Mouse (Mus musculus): ENCODE measurements at regions not wholly inside any gene's neighbourhood (a gene's known extent, or its start where the extent isn't known, plus 50 kb on each side); places are given as distances from the start of the nearest gene placed in this dataset.
"Not testable (repeated sequence)": the region's sequence is repeated elsewhere in the genome, so short reads cannot be mapped to it uniquely, and the experiment has no call there.

DNA sequence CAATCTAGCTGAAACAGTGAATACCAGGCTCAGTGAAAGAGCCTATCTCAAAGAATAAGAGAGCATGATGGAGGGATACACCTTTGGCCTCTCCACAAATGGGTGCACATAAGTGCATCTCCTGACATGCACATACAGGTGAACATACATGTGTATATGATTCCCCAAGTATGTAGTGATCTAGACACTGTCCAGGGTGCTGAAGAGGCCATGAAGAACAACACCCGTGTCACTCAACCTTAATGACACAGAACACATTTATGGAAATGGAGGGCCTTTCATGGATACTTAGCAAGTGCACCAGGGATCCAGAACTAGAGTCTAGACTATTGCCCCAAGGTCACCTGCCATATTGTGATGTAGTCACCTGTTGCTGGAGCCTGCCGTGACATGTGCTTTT lies 56.9 kb downstream of the Spata19 start:
- peak; percentile 23 for DNase-seq (ENCODE audit: low read depth)

DNA sequence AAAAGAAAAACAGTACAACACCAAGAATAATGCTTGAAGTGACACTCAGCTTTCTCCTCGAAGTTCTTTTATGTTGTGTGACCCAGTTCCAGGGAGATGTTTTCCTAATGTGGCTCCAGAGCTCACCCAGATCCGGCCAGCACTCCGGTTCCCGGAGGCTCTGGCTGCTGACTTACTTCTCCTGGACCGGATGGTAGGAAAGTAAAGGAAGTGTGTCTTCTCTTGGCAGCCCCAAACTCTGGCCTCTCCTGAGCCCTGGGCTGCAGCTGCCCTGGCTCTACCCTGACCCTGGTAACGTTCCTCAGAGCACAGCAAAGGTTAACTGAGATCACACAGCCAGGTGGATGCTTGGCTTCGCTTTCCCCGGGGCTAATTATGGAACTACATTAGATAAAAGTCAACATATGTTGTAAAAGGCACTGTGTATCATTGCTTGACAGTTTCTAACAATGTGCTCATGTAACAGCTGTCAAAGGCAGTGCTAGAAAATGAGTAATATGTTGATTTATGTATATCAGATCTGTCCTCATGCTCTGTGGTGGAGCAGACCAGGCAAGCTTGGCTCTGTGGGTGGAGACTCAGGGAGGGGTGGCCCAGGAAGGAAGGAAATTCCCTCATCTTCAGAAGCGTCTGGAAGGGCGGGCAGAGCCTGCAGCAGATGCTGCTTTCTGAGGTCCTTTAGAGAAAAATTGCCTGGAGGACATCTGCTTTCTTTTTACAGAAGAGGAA lies 57.5 kb downstream of the Spata19 start:
- no peak for DNase-seq (ENCODE audit: low read depth)

DNA sequence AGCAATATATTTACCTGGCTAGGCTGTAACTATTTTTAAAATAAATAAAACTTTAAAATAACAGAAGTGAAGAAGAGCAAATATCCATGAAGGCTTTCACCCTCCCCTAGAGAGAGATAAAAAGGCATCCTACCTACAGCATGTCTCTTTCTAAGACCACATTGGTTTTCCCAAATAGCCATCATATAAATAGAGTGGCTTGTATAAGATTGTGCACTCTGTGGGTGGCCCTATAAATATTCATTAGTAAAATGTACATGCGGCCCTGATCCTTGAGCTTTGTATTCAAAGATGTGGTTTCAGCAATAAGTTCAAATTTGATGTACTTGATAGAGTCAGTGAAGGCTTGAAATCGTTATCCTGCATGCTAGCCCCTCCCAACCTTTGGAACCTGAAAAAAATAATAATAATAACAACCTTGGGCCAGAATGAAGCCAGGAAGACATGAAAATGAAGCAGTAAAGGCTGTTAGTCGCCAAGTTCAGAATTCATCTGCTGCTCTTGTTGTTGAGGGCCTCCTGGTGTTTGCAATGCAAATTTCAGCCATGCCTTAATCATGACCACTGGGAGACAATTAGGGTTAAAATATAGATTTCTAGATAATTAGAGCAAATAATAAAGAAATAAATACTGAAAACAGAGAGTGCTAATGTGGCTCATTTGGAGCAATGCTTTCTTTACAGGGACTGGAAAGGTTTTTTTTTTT lies 61.9 kb downstream of the Spata19 start:
- no peak for DNase-seq (ENCODE audit: low read depth)

DNA sequence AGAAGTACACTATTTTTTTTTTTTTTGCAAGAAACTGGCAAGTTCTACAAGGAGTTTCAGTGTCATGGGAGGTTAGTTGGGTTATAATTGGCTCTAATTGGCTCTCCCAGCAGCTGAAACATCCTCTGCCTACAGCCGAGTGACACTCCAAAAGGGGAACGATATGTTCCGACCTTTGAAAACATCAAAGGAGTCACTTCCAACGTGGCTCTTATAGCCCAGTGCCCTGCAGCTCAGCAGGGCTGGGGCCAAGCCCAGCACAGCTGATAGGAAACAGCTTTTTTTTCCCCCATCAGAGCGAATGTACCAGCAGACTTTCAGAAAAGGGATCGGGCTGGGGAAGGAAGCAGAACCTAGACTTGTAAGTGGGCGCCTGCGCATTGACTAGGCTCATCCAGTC lies 64.4 kb downstream of the Spata19 start:
- no peak for DNase-seq (ENCODE audit: low read depth)

DNA sequence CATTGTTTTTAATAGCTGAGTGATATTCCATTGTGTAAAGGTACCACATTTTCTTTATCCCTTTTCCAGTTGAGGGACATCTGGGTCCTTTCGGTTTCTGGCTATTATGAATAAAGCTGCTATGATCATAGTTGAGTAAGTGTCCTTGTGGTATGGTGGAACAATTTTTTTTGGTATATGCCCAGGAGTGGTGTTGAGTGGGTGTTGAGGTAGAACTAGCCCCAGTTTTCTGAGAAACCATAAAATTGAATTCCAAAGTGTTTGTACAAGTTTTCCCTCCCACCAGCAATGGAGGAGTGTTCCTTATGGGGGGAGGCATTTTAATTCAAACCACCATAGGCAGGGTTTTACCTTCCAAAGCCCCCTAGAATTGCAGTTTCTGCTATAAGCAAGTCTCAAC lies 67.4 kb downstream of the Spata19 start:
- DNase-seq (ENCODE audit: low read depth), result no peak

DNA sequence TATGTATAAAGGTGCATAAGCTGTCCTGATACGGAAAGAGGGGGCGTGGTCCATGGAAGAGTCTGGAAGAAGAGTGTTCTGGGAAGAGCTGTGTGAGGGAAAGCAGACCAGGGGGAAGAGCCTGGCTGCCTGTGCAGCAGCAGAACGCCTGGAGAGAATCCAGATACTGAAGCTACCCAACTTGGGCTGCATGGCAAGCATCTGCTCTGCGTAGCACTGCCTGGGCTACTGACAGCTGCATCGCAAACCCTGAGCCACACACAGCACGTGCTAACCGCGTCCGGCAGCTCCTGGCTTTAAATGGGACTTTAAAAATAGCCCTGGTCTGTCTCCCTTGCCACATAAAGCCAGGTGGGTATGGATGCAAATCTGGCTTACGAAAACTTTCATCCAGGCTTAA lies 78.9 kb downstream of the Spata19 start:
- no peak for DNase-seq (ENCODE audit: low read depth)

DNA sequence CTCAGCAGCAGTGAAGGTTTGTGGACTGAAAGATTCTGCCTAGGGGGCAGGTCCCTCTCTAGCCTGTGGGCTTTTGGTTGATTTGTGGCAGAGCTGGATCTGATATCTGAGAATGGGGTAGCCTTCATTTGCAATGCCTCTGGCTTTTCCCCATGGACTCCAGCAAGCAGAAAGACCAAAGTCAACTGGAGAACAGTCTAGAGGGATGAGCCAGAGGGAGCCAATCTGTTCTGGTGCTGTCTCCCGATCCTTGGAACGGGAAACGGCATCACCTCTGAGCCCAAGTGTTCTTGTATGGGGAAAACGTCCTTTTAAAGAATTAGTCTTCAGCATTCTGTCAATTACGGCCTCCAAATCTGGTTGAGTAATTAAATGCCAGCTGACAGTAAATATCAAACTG lies 80.0 kb downstream of the Spata19 start:
- no peak for DNase-seq (ENCODE audit: low read depth)

DNA sequence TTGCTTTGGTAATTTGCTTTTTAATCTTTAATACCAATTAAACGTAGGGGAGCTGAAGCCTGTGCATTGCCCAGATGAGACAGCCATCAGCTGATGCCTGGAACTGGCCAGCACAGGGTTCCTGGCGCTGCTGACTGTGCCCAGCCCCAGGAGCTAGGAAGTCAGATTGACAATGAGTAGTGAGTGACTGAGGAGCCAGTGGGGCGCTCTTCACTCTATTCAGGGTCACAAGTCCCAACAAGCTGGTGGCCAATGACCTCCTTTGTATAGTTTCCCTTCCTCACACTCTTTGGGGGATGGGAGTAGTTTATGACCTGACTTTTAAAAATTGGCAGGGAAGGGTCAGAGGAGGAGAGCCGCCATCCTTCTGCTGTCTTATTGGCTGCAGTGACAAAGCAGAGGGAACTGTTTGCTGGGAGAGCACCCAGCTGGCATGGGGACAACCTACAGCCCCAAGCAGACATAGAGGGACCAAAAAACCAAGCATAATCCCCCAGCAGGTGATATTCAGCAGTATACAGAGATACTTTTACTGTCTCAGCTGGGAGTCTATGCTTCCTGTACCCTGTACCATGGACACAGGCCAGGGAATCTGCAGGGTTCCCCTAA lies 80.6 kb downstream of the Spata19 start:
- no peak for DNase-seq (ENCODE audit: low read depth)

DNA sequence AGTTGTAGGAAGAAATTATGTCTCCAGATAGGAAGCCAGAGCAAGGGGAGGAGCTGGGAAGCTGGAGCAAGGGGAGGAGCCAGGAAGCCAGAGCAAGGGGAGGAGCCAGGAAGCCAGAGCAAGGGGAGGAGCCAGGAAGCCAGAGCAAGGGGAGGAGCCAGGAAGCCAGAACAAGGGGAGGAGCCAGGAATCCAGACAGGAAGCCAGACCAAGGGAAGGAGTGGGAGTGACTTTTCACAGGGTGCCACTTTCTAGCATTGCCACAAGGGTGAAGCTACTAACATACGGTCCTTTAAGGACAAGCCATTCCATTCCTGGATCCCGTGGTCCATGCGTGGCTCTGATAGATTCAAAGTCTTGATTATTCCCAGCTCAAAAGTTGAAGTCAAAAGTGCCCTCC lies 81.7 kb downstream of the Spata19 start:
- no peak for DNase-seq (ENCODE audit: low read depth)

DNA sequence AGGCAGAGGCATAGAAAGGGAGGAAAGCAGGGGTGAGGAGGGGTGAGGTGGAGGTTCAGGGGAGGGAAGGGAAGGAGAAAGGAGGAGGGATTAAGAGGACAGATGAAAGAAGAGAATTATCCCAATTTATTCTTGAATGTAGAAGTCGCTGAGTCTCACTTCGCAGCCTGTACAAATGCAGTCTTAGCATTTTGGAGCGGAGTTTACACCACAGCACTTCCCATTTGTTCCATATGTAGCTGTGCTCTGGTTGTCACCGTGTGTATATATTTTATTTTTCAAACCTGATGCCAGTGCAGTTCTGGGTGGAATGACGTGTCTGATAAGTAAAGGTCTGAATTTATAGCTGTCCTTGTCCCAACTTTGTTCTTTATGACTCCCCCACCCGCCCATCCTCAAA lies 105.2 kb downstream of the Spata19 start:
- DNase-seq (ENCODE audit: low read depth), result no peak

DNA sequence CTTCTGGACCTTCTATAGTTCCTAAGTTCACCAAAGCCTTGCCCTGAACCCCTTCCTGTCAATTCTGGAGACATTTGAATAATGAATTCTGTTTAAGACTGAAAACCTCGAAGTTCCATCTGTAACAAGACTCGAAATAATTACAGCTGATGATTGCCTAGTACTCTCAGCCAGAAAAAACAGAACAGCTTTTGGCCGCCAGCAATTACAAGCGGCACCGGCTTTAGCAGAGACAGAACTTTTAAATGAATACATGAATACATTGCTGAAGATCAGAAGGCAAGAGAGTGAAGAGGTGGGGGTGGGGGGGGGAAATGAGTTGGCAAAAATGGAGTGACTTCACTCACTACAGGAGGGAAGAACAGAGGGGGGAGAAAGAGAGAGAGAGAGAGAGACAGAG lies 112.6 kb downstream of the Spata19 start:
- no peak for DNase-seq (ENCODE audit: low read depth)

DNA sequence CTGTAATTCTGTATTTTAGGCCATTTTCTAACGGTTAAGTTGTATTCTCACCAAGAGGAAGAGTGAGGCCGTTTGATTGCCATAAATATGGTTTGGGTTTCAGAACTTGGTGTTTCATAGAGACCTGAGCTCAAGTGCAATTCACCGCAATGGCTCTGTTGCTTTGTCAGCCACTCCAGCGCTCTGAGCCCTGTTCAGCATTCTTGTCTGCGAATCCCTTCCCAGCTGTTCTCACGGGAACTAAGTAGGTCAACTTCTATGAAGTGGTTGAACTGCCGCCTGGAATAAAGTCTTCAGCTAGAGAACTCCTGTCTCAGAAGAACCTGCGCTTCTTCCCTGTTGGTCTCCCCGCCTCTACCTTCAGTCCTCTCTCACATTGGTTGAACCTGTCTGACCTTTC lies 113.1 kb downstream of the Spata19 start:
- no peak for DNase-seq (ENCODE audit: low read depth)

DNA sequence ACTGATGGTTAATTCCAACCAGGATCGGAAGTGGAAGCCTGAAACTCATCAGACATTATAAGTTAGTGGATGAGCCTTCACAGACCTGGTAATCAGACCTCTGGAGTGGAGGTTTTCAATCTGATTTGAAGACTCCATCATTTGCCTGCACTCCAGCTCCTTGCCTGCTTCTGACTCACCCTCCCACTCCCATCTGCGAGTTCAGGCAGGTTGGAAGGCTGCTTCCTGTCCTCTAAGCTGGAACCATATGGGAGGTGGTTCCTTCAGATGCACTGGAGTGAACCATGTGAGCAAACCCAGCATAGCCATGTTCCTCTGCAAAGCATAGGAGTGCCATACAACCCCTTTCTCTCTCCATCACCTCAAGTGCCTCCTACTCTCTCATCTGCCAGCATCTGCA lies 114.6 kb downstream of the Spata19 start:
- no peak for DNase-seq (ENCODE audit: low read depth)

DNA sequence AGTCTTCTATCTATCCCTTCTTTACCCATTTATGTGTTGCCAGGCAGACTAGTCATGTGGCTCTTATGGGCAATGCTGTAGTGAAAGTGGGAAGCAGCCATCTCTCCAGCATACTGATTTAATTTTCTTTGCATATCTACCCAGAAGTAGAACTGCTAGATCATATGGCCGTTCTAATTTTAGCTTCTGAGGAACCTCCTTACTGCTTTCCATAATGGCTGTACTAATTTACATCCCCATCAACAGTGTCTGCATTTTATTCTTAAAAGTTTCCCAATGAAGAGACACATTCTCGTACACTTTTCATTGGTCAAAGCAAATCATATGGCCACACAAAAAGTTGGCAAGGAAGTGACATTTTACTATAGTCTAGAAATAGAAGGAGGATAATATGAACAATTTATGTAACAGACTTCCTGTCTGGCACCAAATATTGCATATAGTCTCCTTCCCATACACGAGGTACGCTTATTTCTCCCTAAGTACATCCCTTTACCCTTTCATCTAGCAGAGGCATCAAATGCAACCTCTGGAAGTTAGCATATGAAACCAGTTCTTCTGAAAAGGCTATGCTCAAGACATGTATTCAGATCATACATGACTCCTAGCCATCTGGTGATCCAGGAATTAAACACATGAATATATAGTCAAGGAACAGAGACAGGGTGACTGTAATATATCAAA lies 119.0 kb downstream of the Spata19 start:
- DNase-seq (ENCODE audit: low read depth), result no peak

DNA sequence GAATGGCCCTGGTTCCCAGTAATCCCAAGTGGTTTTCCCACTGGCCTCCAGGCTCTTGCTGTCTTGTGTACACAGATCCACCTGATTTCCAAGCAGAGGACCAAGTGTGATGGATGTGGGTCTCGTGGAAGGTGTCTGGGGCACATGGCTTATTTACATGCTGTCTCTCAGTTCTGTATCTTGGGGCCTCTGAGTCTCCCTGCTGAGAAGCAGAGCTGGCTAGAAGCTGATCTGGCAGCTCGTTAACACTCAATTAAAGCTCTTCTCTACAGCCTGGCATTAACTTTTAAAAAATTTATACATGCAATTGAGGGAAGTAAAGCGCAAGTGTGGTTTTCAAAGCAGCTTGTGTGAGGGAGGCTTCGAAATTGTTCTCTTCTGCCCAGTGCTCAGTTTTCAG lies 121.4 kb downstream of the Spata19 start:
- no peak for DNase-seq (ENCODE audit: low read depth)

DNA sequence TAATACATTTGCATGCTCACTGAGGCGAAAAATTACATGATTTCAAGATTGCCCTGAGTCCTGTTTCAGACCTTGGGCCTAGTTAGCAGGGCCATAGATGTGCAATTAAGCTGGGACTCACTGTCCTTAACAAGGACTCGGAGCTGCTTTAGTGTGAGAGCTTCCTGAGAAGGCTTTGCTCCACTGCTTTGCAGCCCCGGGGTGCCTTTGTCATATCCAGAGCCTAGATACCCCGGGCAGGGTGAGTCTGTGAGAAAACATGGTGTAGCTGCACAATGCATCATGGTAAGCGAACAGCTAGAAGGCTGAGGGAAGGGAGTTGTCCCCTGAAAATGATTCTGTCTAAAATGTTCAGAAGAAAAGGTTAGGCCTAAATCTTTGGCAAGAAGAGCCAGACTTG lies 123.1 kb downstream of the Spata19 start:
- DNase-seq (ENCODE audit: low read depth), result no peak

DNA sequence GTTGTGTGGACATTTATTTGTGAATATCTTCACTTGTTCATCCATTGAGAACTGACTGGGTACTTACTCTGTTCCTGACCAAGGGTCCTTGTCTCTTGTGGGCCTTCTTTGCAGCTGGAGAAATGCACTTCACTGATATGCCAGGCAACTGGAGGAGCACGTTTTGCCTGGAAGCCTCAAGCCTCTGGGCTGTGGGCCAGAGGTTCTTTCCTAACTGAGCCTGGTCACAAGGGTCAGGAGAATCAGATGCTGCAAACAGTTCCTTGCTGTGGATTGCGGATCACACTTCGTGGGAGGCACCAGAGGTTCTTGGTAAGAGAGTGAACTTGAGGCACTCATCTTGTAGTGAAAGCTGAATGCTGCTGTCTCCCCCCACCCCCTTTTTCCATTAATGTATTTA lies 124.6 kb downstream of the Spata19 start:
- peak; percentile 40 for DNase-seq (ENCODE audit: low read depth)

DNA sequence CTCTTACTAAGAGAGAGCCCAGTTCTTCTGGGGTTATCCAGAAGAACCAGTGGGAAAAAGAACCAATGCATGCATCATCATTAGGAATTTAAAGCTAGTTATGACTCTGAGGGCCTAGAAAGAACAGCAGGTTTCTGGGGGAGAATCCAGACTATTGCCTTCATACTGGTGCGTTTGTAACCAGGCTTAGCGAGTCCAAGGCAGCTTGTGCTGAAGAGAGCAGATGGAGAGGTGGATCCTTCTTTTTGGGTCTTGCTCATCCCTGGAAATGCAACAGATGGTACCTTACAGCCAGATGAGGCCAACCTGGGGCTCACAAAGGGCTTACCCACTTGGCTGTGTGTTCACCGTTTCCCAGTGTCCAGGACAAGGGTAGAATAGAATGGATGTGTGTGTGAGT lies 130.1 kb downstream of the Spata19 start:
- no peak for DNase-seq (ENCODE audit: low read depth)

DNA sequence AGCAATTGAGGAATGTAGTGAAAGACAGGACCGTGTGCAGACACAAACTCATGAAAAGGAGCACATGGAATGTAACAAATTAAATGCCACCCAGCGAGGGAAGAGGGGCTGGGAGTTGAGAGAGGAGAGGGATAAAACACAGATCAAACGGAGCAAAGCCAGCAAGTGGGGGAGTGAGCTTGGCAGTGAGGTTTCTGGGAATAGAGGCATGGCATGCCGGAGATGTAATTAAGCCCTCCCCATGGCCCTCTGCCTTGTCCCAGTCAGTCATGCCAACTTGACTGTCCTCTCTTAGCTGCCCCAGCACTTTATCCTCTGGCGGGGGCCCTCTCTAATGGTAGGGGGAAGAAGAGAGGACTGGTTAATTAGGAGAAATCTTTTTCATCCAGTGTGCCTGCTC lies 141.9 kb downstream of the Spata19 start:
- DNase-seq (ENCODE audit: low read depth), result no peak

DNA sequence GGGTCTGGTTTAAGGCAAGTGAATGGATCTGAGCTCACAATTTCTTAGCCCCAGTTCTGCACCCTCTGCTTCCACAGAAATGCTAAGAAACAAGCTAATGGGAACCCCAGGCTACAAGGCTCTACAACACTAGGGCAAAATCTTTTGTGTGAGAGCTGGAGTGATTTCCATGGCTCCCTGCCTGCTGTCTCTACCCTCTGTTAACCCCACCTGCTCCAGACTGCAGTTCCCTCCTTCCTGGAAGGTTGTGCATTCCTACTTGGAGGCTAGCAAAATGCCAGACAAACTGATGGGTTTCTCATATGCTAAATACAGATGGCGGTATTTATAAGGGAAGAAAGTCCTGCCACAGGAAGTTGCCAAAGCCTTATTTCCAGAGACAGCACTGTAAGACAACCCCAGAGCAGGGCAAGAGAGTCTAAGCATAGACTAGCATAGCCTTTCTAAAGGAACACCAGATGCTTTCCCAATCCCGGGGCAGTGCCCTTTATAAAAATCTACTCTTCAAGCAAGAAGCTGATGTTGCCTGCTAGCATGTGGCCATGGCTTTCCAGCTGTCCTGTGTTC lies 145.1 kb downstream of the Spata19 start:
- DNase-seq (ENCODE audit: low read depth), result no peak

DNA sequence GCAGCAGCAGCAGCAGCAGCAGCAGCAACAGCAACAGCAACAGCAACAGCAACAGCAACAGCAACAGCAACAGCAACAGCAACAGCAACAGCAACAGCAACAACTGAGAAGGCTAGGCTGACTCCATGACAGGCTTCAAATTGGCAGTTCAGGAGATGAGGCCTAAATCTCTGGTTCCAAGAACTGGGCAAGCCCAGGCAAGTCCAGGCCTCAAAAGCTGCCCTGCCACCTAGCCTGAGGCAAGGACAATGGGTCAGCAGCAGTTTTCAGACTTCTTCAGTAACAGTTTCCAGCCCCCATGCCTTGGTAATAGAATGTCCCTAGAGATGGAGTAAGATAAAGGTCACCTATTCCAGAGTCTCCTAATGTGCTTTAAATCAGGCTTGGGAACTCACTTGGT lies 158.1 kb downstream of the Spata19 start:
- DNase-seq (ENCODE audit: low read depth), result not testable (repeated sequence)
